Mouse (Mus musculus) heart, embryonic 14.5 days (tissue): ENCODE results near the gene Wdfy1. TPM values are rescaled to one million over a fixed set of nuclear protein-coding genes. Genes with fewer than 3 reads are reported as not detected.

Experiments used
- ATAC-seq: fragments of 200-750 bp; cut with Nextera tagmentation; 2 replicates; pipeline ENCODE4 v1.8.0; 2017; ENCODE audit warnings: low read depth, moderate TSS enrichment; ENCODE audit not compliant: insufficient number of reproducible peaks, insufficient read depth, low FRiP score
- H3K27ac ChIP-seq, 2 experiments: fragments of 200-500 bp in 1 of 2; fragments of 300-500 bp in 1 of 2; sonication (generic) in 1 of 2; replicated peaks in 1 of 2; 2 replicates each; pipeline ENCODE4 v1.5.1; 2012 to 2014; ENCODE audit warnings: low read depth in 2 of 2, low read length in 2 of 2, control low read depth in 1 of 2, mild to moderate bottlenecking in 1 of 2, mixed read lengths in 1 of 2; ENCODE audit not compliant: control insufficient read depth in 1 of 2, insufficient read depth in 1 of 2
- H3K27me3 ChIP-seq: fragments of 300-500 bp; sonication (generic); 2 replicates; pipeline ENCODE4 v1.6.1; 2014; ENCODE audit warnings: mild to moderate bottlenecking, low read length, control low read depth; ENCODE audit not compliant: control insufficient read depth, insufficient read depth
- H3K36me3 ChIP-seq: fragments of 300-500 bp; sonication (generic); 2 replicates; pipeline ENCODE4 v1.6.1; 2014; ENCODE audit warnings: mild to moderate bottlenecking, control low read depth, low read length, mixed read lengths; ENCODE audit not compliant: control insufficient read depth, insufficient read depth
- H3K4me1 ChIP-seq, 2 experiments: fragments of 200-500 bp in 1 of 2; fragments of 300-500 bp in 1 of 2; sonication (generic) in 1 of 2; 2 replicates each; pipeline ENCODE4 v1.6.1; 2012 to 2014; ENCODE audit warnings: low read length in 2 of 2, control low read depth in 1 of 2, mixed read lengths in 1 of 2; ENCODE audit not compliant: control insufficient read depth in 2 of 2, insufficient read depth in 2 of 2
- H3K4me2 ChIP-seq: fragments of 300-500 bp; sonication (generic); 2 replicates; pipeline ENCODE4 v1.6.1; 2014; ENCODE audit warnings: mild to moderate bottlenecking, low read length
- H3K4me3 ChIP-seq, 2 experiments: fragments of 200-500 bp in 1 of 2; fragments of 300-500 bp in 1 of 2; sonication (generic) in 1 of 2; 2 replicates each; pipeline ENCODE4 v1.5.1; 2012 to 2014; ENCODE audit warnings: low read length in 2 of 2, mild to moderate bottlenecking in 2 of 2, control low read depth in 1 of 2, low read depth in 1 of 2, moderate library complexity in 1 of 2; ENCODE audit not compliant: control insufficient read depth in 1 of 2, insufficient read depth in 1 of 2
- H3K9ac ChIP-seq: fragments of 300-500 bp; sonication (generic); 2 replicates; pipeline ENCODE4 v1.6.1; 2014; ENCODE audit warnings: mild to moderate bottlenecking, low read length
- H3K9me3 ChIP-seq: fragments of 300-500 bp; sonication (generic); 2 replicates; pipeline ENCODE4 v1.6.1; 2016; ENCODE audit warnings: low read length, control low read depth; ENCODE audit not compliant: control insufficient read depth
- WGBS: fragments of 180-500 bp; shearing (Covaris S2); extraction: QIAGEN DNeasy Blood & Tissue Kit; methylation state at CpG from one replicate; pipeline ENCODE4 v1.1.7; 2014; 5-methylcytosine and 5-hydroxymethylcytosine counted together
- polyA plus RNA-seq: library from polyadenylated mRNA; unstranded; fragments of >200 nt; fragmentation: Nextera tagmentation; extraction: Ambion mirVana; gene quantifications from 2 replicates; pipeline ENCODE4 v1.2.1, GENCODE M21; 2014

The Wdfy1 gene
- polyA plus RNA-seq, 1 experiment from 2014 or later, result 28.5 TPM

DNA sequence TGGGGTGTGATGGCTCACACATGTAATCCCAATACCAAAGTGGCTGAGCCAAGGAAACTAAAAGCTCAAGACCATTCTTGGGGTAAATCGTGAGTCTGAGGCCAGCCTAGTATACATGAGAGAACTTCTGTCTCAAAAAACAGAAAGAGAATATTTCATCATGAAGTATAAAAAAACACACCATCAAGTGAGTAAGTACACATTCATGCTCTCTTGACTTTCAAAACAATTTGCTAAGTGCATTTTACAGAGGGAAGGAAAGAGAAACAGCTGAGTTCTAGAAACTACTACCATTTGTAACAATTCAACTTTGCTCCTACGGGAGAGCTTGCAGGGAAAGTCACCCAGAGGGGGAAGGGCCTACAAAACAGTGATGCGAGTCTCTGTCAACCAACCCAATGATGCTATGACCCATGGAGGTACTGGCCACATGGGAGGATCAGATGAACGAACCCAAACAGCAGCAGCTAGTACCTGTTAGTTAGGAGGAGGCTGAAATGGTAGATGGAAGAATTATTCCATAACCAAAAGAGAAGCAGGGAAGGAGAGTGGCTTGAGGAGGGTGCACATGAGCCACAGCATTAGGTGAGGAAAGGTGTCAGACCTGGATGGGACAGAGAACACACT lies 23.1 kb downstream of the Wdfy1 start:
- Histone ChIP-seq H3K9ac (no peak overlapping the region), H3K4me3 (no peak overlapping the region), H3K36me3 (no peaks in the 10 kb centered on the region), H3K4me2 (no peak overlapping the region), H3K9me3 (no peaks in the 10 kb centered on the region), H3K27ac (no peak overlapping the region), H3K27me3 (no peaks in the 10 kb centered on the region), H3K4me1 (peaks cover 4 to 39% of the 10 kb centered on the region in 2 experiments)
- WGBS, result 82% methylated on average over 4 of the region's 4 CpGs
- ATAC-seq, result no peak

- H3K27ac ChIP-seq, result peak overlapping the region in 1 of 2 experiments; percentile 72; a peak in 1 of 4 replicates
- H3K4me1 ChIP-seq, result peaks cover 4 to 33% of the 10 kb centered on the region in 2 experiments
- no peaks in the 10 kb centered on the region for H3K36me3 ChIP-seq
- H3K27me3 ChIP-seq, result no peaks in the 10 kb centered on the region
- WGBS, result 66% methylated on average over 7 of the region's 7 CpGs
- H3K9ac ChIP-seq, result no peak overlapping the region
- no peak overlapping the region for H3K4me3 ChIP-seq
- H3K4me2 ChIP-seq, result no peak overlapping the region
- ATAC-seq, result no peak
- no peaks in the 10 kb centered on the region for H3K9me3 ChIP-seq
These were observed 23.8 kb downstream of the Wdfy1 start for GRCm38 (mm10) chr1:79752015-79752695.

DNA sequence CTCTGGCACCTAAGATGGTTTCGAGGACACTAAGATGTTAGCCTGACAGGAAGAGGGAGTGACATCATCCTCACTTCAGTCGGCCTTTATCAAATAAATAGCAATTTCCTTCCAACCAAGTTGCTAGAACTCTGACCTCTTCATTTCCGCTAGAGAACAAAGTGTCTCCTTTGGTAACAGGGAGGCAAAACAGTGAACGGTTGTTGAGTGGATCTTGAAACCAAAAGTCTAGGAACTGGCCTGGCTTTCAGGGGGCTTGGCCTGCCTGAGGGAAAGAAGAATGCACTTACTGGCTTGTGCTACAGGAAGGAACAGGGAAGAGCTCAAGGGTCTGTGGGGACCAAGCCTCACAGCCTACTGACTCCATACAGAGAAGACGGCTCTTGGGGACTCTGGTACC lies 24.8 kb downstream of the Wdfy1 start:
- Histone ChIP-seq H3K4me2 (no peak overlapping the region), H3K9me3 (no peaks in the 10 kb centered on the region), H3K27ac (peak overlapping the region; percentile 28 to 72; a peak in 2 of 4 replicates), H3K4me3 (no peak overlapping the region), H3K4me1 (peaks cover 5 to 28% of the 10 kb centered on the region in 2 experiments), H3K9ac (no peak overlapping the region), H3K27me3 (no peaks in the 10 kb centered on the region), H3K36me3 (no peaks in the 10 kb centered on the region)
- 54% methylated on average over 5 of the region's 5 CpGs for WGBS
- no peak; the same call in 1 of the 2 replicates for ATAC-seq

GRCm38 (mm10) chr1:79746056-79746455 lies 29.9 kb downstream of the Wdfy1 start:
- peaks cover 7 to 20% of the 10 kb centered on the region in 2 experiments for H3K4me1 ChIP-seq
- no peaks in the 10 kb centered on the region for H3K27me3 ChIP-seq
- 22% methylated on average over 4 of the region's 4 CpGs for WGBS
- ATAC-seq, result peak; percentile 83
- peak overlapping the region; percentile 74 to 78 for H3K27ac ChIP-seq
- no peaks in the 10 kb centered on the region for H3K9me3 ChIP-seq
- H3K4me3 ChIP-seq, result no peak overlapping the region
- no peak overlapping the region for H3K4me2 ChIP-seq
- H3K9ac ChIP-seq, result no peak overlapping the region
- H3K36me3 ChIP-seq, result no peaks in the 10 kb centered on the region

GRCm38 (mm10) chr1:79743385-79743784 lies 32.6 kb downstream of the Wdfy1 start:
- Histone ChIP-seq H3K27ac (no peak overlapping the region), H3K9me3 (no peaks in the 10 kb centered on the region), H3K4me1 (peaks cover 7 to 9% of the 10 kb centered on the region in 2 experiments), H3K4me2 (no peak overlapping the region), H3K27me3 (no peaks in the 10 kb centered on the region), H3K9ac (no peak overlapping the region), H3K4me3 (no peak overlapping the region), H3K36me3 (peaks cover 12% of the 10 kb centered on the region)
- 97% methylated on average over 1 of the region's 1 CpGs for WGBS
- no peak for ATAC-seq

GRCm38 (mm10) chr1:79742949-79743348 lies 33.0 kb downstream of the Wdfy1 start:
- Histone ChIP-seq H3K4me2 (no peak overlapping the region), H3K4me1 (peaks cover 7 to 9% of the 10 kb centered on the region in 2 experiments), H3K9me3 (no peaks in the 10 kb centered on the region), H3K4me3 (no peak overlapping the region), H3K27ac (no peak overlapping the region), H3K27me3 (no peaks in the 10 kb centered on the region), H3K36me3 (peaks cover 17% of the 10 kb centered on the region), H3K9ac (no peak overlapping the region)
- 91% methylated on average over 7 of the region's 7 CpGs for WGBS
- ATAC-seq, result no peak

- 51% methylated on average over 4 of the region's 4 CpGs for whole genome bisulfite sequencing
- Histone ChIP-seq H3K4me2 (no peak overlapping the region), H3K4me1 (peaks cover 4% of the 10 kb centered on the region in 2 experiments; a peak in 3 of 4 replicates), H3K4me3 (no peak overlapping the region), H3K9ac (no peak overlapping the region), H3K27me3 (no peaks in the 10 kb centered on the region), H3K9me3 (no peaks in the 10 kb centered on the region), H3K36me3 (peaks cover 18% of the 10 kb centered on the region), H3K27ac (0 out of 4 replicates have a peak overlapping the region, but pooled peaks of 1 of the 2 experiments have one; percentile 16)
- ATAC-seq, result peak; percentile 66; the same call in 1 of the 2 replicates
These were observed 34.9 kb downstream of the Wdfy1 start for GRCm38 (mm10) chr1:79741002-79741401.
